Mouse (Mus musculus): ENCODE measurements around the gene P2ry6.

The P2ry6 gene

DNA sequence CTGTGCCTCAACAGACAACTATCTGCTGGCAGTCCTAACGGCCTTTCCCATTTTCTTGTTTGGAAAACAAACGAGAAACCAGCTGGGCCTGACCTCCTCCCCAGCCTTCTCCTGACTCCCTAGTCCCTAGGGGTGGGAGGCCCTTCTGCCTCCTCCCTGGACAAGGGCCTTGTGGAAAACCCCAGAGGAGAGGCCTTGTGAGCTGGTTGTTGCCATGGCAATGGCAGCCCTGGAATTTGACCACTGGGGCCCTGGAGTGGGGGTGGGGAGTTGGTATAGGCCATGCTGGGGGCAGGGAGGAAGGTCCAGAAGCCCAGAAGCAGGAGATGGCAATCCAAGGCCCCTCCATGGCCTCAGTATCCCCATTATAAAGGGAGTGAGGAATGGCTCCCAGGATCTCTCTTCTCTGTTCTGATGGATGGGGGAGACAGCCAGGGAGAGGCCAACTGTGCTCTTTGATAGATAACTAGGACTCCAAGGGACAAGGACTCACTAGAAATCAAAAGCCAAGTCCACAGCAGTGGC, 63.1 kb downstream of the P2ry6 start:
- no peak for DNase-seq

DNA sequence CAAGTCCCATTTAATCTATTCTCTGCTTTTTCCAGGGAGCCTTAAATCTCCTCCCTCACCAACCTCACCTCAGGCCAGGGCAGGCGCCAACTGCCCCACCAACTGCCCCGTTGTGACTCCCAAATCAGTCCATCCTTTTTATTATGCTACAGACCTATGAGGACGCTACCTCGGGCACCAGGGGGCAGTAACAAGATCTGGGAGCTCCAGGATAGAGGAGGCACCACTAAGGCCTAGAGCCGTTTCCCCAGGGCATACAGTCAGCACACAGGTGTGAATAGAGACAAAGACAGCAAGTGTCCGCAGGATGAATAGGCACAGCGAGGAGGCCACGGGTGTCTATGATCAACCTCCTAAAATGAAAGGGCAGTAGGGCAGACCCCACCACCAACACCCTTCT, 65.9 kb downstream of the P2ry6 start:
- no peak for DNase-seq

DNA sequence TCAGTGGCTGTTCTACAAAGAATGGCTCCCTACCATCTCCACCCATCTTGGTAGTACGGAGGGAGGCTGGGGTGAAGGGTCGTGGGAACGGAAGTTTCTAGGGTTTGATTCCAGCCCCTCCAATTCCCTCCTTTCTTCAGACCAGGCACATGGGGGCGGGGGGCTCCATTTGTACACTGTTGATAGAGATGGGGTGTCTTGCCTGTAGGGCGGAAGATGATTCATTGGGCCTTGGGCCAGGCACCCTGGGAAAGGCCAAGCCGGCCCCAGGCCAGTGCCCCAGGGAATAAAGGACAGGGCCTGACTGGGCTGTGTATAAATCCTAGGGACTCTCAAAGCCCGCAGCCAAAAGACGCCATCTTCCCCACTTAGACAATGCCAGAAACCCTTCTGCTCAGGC, 66.4 kb downstream of the P2ry6 start:
- no peak for DNase-seq

DNA sequence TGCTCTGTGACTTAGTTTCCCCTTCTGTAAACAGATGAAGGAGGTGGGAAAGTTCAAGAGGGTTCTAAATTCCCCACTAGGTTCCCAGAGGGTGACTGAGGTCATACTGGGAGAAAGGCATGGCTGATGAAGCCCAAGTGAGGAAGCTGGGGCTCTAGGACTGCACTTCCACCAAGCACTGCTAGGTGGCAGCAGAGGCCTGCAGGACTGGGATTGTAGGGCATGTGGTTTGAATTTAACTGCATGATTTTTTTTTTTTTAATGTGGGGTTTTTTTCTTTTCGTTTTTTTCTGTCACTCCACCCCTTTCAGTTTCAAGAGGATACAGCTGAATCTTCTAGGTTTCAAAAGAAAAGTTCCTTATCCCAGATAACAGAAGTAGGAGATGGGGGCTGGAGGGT, 67.2 kb downstream of the P2ry6 start:
- peak; percentile 64 for DNase-seq

DNA sequence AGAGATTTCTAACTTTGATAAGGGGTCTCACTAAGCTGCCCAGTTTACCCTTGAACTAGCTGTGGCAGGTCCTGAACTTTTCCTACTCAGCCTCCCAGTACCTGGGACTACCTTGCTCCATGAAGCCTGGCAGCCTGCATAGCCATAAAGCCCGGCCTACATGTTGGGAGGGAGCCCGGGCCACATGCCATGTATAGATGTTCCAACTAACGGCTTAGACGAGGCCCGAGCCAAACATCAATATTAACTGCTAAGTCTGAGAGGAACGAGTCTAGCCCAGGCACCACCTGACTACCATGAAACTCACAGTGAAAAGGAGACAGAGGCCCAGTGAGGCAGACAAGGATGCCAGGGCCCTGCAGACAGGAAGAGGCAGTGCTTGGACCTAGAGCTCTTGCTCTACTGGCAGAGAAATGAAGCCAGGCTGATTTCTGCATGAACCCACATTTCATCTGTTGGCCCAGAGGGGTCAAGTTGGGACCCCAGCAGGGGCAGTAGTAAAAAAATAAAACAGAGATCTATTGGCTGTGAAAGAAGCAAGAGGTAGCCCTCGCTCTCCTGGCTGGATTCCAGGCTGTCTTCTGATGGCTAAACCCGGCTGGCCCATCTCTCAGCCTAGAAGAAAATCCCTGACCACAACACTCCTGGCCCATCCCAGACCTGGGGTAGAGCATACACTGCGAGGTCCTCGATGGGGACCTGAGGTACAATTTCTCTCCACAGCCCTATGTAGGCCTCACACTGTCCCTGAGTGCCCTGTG, 68.2 kb downstream of the P2ry6 start:
- DNase-seq = no peak

DNA sequence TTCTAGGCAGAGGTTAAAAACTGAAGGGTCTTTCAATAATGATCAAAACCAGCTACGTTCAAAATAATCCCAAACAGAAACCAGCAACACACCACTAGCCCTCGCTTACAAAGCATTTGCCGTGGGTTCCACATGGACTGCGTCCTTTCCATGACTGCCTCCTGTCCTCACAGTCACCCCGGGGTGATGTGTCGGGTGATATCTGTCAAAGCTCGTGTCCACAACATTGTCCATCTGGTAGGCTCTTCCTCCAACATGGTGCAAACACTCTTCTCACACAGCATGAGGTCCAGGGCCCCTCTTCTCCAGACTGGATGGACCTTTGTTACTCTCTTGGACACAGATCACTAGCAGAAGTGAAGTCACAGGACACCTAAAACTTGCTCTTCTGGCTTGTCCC, 69.4 kb downstream of the P2ry6 start:
- no peak for DNase-seq

DNA sequence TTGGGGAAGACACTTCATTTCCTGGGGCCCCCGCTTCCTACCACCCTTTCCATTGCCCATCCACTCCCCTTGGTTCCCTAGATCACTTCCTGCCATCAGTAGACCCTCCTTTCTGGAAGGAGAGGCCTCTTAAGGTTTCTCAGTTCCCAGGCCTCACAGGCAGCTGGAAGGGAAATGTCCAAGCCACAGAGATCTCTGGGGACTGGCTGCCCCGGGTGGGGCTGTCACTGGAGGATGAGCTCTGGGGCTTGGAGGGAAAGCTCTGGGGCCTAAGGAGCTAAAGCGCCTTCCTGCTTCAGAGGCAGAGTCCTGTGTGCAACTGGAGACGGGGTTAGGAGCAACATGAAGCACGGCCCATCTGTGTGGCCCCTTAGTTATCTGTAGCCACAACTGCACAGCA, 69.8 kb downstream of the P2ry6 start:
- DNase-seq = no peak

DNA sequence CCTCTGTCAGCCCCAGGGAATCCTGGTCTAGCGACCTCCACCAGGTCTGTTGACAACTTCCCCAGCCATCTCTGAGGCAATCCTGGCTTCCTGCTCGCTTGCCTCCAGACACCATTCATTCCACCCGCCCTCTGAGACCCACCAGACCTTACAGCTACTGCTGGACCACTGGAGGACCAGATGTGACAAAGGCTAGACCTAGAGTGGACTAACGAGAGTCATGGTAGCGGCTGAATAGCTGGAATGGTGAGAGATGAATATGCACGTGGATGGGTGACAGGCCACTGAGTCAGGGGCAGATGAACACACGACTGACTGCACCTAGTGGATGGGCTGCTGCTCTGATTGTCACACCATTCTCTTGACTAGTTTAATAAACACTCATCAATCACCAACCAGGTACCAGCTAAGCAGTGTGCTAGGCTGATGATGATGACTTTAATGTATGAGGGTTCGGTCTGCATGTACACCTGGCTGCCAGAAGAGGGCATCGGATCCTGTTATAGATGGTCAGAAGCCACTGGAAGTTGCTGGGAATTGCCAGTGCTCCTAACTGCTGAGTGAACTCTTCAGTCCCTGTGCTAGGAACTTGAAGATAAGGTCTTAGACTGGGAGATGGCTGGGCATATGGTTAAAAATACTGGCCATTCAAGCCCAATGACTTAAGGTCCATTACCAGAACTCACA, 71.9 kb downstream of the P2ry6 start:
- no peak for DNase-seq

DNA sequence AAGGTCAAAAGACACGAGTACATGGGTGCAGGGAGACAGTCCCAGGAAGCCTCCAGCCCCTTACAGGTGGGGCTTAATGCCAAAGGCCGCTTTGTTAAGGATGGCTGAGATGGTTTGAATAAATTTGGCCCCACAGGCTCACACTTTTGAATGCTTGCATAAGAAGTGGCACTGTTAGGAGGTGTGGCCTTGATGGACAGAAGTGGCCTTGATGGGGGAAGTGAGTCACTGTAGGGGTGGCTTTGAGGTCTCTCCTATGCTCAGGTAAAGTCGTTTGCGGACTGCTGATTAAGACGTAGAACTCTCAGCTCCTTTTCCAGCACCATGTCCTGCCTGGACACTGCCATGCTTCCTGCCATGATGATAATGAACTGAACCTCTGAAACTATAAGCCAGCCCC, 76.6 kb downstream of the P2ry6 start:
- DNase-seq = no peak

DNA sequence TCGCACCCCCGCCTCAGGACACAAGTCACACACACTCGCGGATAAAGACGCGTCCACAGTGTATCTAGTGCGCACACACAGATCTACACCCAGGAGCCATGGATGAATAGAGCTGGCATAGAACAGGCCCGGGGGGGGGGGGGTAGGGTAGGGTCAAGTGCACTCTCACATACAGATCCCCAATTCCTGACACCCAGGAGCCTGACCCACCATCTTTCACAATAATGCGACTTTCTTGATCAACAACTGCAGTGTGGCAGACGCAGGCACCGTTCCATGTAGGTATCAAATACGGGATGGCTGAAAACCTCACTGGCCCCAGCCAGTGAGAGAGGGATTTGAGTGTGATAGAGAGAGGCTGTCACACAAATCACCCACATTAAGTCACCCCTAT, 79.6 kb downstream of the P2ry6 start:
- no peak for DNase-seq

DNA sequence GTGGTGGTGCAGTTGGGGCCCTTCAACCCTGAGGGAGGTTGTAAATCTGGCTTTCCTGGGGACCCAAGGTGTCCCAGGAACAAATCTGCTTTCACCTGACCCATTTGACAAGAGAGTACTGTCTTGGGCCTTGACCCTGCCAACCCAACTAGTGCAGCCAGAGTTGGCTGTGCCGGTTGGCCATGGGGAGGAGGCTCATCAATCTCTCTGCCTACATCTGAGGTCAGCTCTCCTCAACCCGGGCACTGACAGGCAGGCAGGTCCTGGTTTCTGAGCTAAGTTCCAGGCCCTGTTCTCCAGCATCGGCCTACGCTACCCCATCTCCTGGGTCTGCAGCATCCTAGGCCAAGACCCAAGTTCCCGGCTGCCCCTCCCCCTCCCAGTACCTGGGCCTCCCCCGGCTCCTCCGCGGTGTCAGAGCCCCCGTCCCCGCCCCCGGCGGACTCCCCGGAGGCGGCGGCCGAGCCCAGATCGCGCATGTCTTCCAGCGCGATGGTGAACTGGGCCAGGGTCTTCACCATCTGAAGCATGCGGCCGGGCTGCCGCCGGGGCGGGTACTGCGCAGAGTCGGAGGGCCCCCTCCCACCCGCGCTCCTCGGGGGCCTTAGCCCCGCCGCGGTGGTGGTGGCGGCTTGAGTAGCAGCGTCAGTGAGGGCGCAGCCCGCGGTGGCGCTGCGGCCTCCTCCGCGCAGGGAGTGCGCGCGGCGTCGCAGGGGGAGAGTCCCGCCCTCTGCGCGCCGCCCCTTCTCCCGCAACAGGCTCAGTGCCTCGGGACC, 80.2 kb downstream of the P2ry6 start:
- DNase-seq = peak; percentile 62

DNA sequence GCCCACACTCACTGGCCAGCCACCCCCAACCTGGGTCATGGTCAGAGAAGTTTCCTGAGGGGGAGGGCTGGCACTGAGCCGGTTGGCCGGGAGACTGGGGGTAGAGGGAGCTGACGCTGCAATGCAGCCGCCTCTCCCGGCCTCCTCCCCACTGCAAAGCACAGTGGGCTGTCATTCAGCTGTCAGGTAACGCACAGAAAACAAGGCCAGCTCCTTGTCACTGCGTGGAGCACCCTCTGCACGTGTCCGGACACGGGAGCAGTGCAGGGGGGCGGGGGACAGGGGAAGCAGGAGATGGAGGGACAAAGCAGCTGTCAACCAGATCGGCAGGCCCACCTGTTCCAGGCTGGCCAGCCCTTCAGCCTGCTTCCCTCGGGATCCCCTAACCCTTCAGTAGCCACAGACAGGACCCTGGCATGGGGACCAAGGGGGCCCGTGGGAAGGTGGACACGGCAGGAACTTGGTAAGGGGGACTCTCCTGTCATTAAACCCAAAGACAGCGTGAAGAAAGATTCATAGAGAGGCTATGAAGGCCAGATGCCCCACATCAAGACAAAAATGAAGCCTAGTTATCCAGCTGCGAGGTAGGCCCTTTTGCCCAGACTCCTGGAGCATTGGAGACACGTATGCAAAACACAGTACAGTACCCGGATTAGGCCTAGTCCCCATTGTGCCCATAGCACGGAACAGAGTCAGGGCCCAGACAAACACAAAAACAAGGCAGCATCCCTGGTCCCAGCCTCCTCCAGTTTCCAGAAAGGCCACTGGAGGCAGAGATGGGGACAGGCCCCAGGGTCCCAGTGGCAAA, 81.0 kb downstream of the P2ry6 start:
- peak; percentile 63 for DNase-seq

All from cerebellum, adult 11 months (tissue).